Mouse (Mus musculus): ENCODE data around the gene 2210011C24Rik. TPM values are rescaled to one million over a fixed set of nuclear protein-coding genes. Genes with fewer than 3 reads are reported as not detected.
A peak's percentile ranks its signal among the peaks of the same experiment; 100 is the strongest.

Gene 2210011C24Rik
- polyA plus RNA-seq, 1 experiment from 2014 or later = not detected

- peaks cover 36% of the 10 kb centered on the region for H3K4me1 ChIP-seq
- no peak overlapping the region for H3K27ac ChIP-seq (replicated peaks)
- peaks cover 16% of the 10 kb centered on the region for H3K27me3 ChIP-seq (replicated peaks)
- no peak for ATAC-seq (ENCODE audit: extremely low read depth, insufficient number of reproducible peaks, low FRiP score, low TSS enrichment)
- H3K36me3 ChIP-seq = peaks cover 36% of the 10 kb centered on the region
- H3K4me3 ChIP-seq = peak overlapping the region; percentile 72; the same call in 1 of the 2 replicates
- no peak overlapping the region for H3K4me2 ChIP-seq
- peak overlapping the region; percentile 37; the same call in 1 of the 2 replicates for H3K9ac ChIP-seq
- no peaks in the 10 kb centered on the region for H3K9me3 ChIP-seq
- 65% methylated on average over 12 of the region's 12 CpGs for WGBS
These were observed 8.9 kb downstream of the 2210011C24Rik start for GRCm38 (mm10) chr8:84002957-84003611.

DNA sequence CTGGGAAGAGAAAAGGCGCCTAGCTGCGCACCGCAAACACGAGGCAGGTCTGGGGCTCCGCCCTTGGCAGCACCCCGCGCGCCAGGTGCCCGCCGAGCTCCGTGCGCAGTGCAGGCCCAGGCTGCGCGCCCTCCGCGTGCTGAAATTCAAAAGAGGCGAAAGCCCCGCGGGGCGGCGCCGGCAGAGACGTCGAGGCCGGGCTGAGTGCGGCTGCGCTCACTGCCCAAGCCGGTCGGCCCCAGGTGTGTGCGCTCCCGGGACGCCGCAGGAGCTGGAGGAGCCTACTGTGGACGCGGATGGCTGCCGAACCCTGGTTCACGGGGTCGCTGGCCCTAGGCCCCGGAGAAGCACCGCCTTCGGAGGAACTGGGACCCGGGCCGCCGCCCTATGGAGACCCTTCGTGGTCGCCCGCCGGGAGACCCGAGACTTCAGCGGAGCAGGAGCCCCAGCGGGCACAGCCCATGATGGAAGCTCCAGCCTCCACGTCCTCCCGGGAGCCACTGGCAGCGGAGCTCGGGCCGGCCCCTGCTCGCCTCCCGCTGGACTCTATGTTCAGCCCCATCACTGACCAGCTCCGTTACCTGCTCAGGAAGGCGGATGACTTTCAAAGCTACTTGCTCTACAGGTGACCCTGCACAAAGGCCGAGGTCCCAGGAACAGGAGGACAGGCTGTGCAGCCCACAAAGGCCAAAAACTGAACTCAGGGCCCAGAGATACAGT is 10.5 kb downstream of the 2210011C24Rik start, which contains the start of gene 1700067K01Rik:
1700067K01Rik (plus strand) TSS at position 222 of the 720 bp plus-strand sequence.
- 43% methylated on average over 61 of the region's 61 CpGs for WGBS
- peak within 1 kb of the TSS; percentile 38 for H3K4me2 ChIP-seq

DNA sequence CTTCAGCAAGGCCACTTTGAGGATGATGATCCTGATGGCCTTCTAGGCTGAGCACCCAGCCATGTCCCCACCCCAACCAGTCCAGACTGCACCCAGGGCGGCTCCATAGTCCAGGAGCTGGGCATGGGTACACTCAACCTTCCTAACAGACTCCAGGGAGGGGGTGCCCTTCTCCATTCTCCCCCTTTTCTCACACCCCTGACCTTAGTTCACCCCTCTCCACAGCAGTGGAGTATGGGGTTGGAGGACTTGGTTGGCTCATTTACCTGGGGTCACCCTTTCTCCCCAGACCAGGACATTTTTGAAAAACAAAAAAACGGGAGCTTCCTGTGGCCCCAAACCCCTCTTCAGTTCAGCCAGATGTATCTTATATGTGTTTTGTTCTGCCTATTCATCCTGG is 12.1 kb downstream of the 2210011C24Rik start:
- H3K27ac ChIP-seq (replicated peaks) = no peak overlapping the region
- peaks cover 42% of the 10 kb centered on the region for H3K36me3 ChIP-seq
- H3K4me1 ChIP-seq = peaks cover 40% of the 10 kb centered on the region
- peaks cover 16% of the 10 kb centered on the region for H3K27me3 ChIP-seq (replicated peaks)
- H3K9ac ChIP-seq = peak overlapping the region; percentile 93
- H3K4me3 ChIP-seq = peak overlapping the region; percentile 83; the same call in 1 of the 2 replicates
- 90% methylated on average over 2 of the region's 2 CpGs for WGBS
- ATAC-seq (ENCODE audit: extremely low read depth, insufficient number of reproducible peaks, low FRiP score, low TSS enrichment) = no peak
- H3K4me2 ChIP-seq = no peak overlapping the region; the same call in 1 of the 2 replicates
- no peaks in the 10 kb centered on the region for H3K9me3 ChIP-seq

More for the DNA sequence above, 10.5 kb downstream of the 2210011C24Rik start, which contains the start of gene 1700067K01Rik:
- peak within 1 kb of the TSS; percentile 59 for H3K9ac ChIP-seq
- ATAC-seq (ENCODE audit: extremely low read depth, insufficient number of reproducible peaks, low FRiP score, low TSS enrichment) = no peak
- H3K9me3 ChIP-seq = no peaks in the 10 kb centered on the region
- peaks cover 37% of the 10 kb centered on the region for H3K4me1 ChIP-seq
- H3K4me3 ChIP-seq = peak within 1 kb of the TSS; percentile 20
- H3K36me3 ChIP-seq = peaks cover 36% of the 10 kb centered on the region
- no peak within 1 kb of the TSS for H3K27ac ChIP-seq (replicated peaks)
- H3K27me3 ChIP-seq (replicated peaks) = peaks cover 16% of the 10 kb centered on the region

DNA sequence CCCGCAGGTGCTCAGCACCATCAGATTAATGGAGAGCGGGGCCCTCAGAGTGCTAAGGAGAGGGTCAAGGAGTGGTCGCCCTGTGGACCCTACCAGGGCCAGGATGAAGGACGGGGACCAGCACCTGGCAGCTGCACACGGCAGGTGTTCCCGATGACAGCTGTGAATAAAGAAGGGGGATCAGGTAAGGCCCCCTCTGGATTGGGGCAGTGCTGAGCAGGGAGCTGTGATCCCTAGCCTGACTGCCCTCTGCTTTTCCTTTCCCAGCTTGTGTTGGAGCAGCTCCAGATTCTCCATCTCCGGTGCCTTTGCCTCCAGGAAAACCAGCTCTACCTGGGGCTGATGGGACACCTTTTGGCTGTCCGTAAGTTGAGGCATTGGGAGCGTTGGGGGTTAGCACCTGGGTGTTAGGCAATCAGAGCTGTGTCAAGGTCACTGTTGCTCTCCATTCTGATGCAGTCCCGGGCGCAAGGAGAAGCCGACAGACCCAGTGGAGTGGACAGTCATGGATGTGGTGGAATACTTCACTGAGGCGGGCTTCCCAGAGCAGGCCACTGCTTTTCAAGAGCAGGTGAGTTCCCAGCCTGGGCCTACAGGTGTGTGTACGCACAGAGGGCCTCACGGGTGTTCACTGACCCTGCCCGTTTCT is 12.8 kb downstream of the 2210011C24Rik start:
- Histone ChIP-seq H3K27ac (replicated peaks) (peak overlapping the region; percentile 88; the same call in 1 of the 2 replicates), H3K36me3 (peaks cover 49% of the 10 kb centered on the region), H3K27me3 (replicated peaks) (peaks cover 16% of the 10 kb centered on the region), H3K4me2 (peak overlapping the region; percentile 91), H3K9ac (peak overlapping the region; percentile 93), H3K9me3 (no peaks in the 10 kb centered on the region), H3K4me3 (peak overlapping the region; percentile 83), H3K4me1 (peaks cover 38% of the 10 kb centered on the region)
- ATAC-seq (ENCODE audit: extremely low read depth, insufficient number of reproducible peaks, low FRiP score, low TSS enrichment) = no peak
- 65% methylated on average over 16 of the region's 16 CpGs for WGBS

DNA sequence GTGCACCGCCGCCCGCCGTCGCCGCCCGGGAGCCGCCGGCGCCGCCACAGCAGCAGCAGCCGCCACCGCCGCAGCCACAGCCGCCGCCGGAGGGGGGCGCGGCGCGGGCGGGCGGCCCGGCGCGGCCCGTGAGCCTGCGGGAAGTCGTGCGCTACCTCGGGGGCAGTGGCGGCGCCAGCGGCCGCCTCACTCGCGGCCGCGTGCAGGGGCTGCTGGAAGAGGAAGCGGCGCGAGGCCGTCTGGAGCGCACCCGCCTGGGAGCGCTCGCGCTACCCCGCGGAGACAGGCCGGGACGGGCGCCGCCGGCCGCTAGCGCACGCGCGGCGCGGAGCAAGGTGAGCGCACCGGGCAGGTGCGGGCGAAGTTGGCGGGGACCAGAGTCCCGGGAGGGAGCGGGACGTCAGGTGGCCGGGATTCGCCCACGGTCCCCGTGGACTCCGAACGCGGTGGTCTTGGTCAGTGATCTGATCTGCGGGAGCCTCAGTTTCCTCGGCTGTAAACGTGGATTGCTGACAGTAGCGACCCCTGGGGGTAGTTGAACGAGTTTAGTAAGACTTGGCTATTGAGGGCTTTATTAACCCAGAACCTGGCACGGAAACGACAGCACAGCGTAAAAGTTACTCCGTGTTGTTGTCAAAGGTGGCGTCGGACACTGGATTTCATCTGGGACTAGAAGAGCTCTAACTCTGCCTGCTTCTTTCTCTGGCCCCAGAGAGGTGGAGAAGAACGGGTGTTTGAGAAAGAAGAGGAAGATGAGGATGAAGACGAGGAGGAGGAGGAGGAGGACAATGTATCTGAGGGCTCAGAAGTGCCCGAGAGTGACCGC is 13.5 kb downstream of the 2210011C24Rik start:
- Histone ChIP-seq H3K27ac (replicated peaks) (peak overlapping the region; percentile 88), H3K9me3 (no peaks in the 10 kb centered on the region), H3K4me2 (peak overlapping the region; percentile 91), H3K4me1 (peaks cover 30% of the 10 kb centered on the region), H3K4me3 (peak overlapping the region; percentile 83), H3K9ac (peak overlapping the region; percentile 93), H3K27me3 (replicated peaks) (peaks cover 16% of the 10 kb centered on the region), H3K36me3 (peaks cover 56% of the 10 kb centered on the region)
- 2% methylated on average over 60 of the region's 92 CpGs for WGBS
- ATAC-seq (ENCODE audit: extremely low read depth, insufficient number of reproducible peaks, low FRiP score, low TSS enrichment) = 0 out of 2 replicates have a peak, but pooled peaks have one; percentile 1

- Histone ChIP-seq H3K4me3 (peak within 1 kb of the TSS; percentile 83), H3K4me1 (peaks cover 28% of the 10 kb centered on the region), H3K4me2 (peak within 1 kb of the TSS; percentile 91), H3K27ac (replicated peaks) (peak within 1 kb of the TSS; percentile 97), H3K36me3 (peaks cover 63% of the 10 kb centered on the region), H3K27me3 (replicated peaks) (peaks cover 13% of the 10 kb centered on the region), H3K9ac (peak within 1 kb of the TSS; percentile 93), H3K9me3 (no peaks in the 10 kb centered on the region)
- ATAC-seq (ENCODE audit: extremely low read depth, insufficient number of reproducible peaks, low FRiP score, low TSS enrichment) = no peak
- WGBS = under 1% methylated on average over 57 of the region's 112 CpGs
These were observed 14.3 kb downstream of the 2210011C24Rik start, which contains the start of gene Samd1 for GRCm38 (mm10) chr8:83997511-83998141. Gene Samd1 (plus strand): TSS chr8:83997672.

DNA sequence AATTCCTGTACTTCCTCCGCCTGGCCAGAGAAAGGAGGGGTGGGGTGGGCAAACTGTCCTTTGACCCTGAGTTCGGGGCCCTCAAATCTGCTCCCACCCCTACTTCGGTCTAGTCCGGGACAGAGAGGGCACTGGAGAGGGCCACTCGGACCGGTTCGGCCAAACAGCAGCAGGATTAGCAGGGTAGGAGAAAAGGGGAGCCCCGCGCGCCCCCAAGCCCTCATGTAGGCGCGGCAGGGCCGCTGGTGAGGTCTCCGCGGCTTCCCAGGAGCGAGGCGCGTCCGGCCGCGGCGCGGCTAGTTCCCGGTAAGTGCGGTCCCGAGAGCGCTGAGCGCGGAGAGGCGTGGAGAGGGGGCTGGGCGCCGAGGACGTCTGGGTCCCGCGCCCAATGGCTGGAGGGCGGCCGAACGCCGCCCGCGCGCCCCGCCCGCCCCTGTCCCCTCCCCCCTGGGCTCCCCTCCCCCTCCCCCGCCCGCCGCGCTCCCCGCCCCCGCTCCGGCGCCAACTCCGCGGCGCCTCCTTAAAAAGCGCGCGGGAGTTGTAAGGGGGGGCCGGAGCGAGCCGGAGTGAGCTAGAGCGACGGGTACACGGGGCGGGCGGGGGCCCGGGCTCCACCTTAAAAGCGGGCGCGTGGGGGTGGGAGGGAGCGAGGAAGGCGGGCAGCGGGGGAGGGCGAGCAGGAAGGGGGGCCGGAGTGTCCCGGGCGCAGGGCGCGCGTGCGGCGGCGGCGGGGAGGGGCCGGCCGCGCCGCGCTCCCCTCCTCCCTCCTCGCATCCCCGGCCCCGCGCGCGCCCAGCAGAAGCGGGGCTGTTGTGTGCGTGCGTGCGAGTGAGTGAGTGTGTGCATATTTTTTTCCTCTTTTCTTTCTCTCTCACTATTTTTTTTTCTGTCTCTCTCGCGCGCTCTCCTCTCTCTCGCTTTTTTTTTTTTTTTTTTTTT is 15.1 kb downstream of the 2210011C24Rik start:
- H3K4me1 ChIP-seq = peaks cover 28% of the 10 kb centered on the region
- H3K4me2 ChIP-seq = peak overlapping the region; percentile 89
- WGBS = under 1% methylated on average over 58 of the region's 103 CpGs
- H3K27ac ChIP-seq (replicated peaks) = peak overlapping the region; percentile 97
- no peaks in the 10 kb centered on the region for H3K9me3 ChIP-seq
- peak; percentile 76 for ATAC-seq (ENCODE audit: extremely low read depth, insufficient number of reproducible peaks, low FRiP score, low TSS enrichment)
- H3K9ac ChIP-seq = peak overlapping the region; percentile 93
- peaks cover 13% of the 10 kb centered on the region for H3K27me3 ChIP-seq (replicated peaks)
- H3K4me3 ChIP-seq = peak overlapping the region; percentile 83
- H3K36me3 ChIP-seq = peaks cover 63% of the 10 kb centered on the region

GRCm38 (mm10) chr8:83995973-83996372 is 16.0 kb downstream of the 2210011C24Rik start:
- Histone ChIP-seq H3K4me3 (peak overlapping the region; percentile 83), H3K27ac (replicated peaks) (peak overlapping the region; percentile 97; the same call in 1 of the 2 replicates), H3K4me2 (peak overlapping the region; percentile 89), H3K9me3 (no peaks in the 10 kb centered on the region), H3K4me1 (peaks cover 22% of the 10 kb centered on the region), H3K9ac (peak overlapping the region; percentile 93), H3K36me3 (peaks cover 63% of the 10 kb centered on the region), H3K27me3 (replicated peaks) (peaks cover 6% of the 10 kb centered on the region)
- no peak for ATAC-seq (ENCODE audit: extremely low read depth, insufficient number of reproducible peaks, low FRiP score, low TSS enrichment)
- WGBS = 23% methylated on average over 12 of the region's 12 CpGs

- peaks cover 63% of the 10 kb centered on the region for H3K36me3 ChIP-seq
These were observed 17.9 kb downstream of the 2210011C24Rik start for GRCm38 (mm10) chr8:83994030-83994429.

More at GRCm38 (mm10) chr8:83994030-83994429, 17.9 kb downstream of the 2210011C24Rik start:
- ATAC-seq (ENCODE audit: extremely low read depth, insufficient number of reproducible peaks, low FRiP score, low TSS enrichment) = no peak
- peaks cover 13% of the 10 kb centered on the region for H3K4me1 ChIP-seq
- H3K27me3 ChIP-seq (replicated peaks) = no peaks in the 10 kb centered on the region
- H3K4me2 ChIP-seq = no peak overlapping the region
- no peak overlapping the region for H3K27ac ChIP-seq (replicated peaks)
- 67% methylated on average over 3 of the region's 3 CpGs for WGBS
- H3K9ac ChIP-seq = no peak overlapping the region
- H3K4me3 ChIP-seq = no peak overlapping the region
- H3K9me3 ChIP-seq = no peaks in the 10 kb centered on the region

Measured in heart, embryonic 13.5 days (tissue).